Mouse (Mus musculus) T-helper 1 cell (primary cell): Measurements from ENCODE around the gene Ppp1r14a.

Source experiments
- in situ Hi-C: fragments of 300-600 bp; cut with MboI, MseI; formaldehyde crosslinking; loops from one replicate; pipeline ENCODE4 v1.15.1; 2025; ENCODE audit warnings: high pct_unique_total_duplicates

Ppp1r14a gene

DNA sequence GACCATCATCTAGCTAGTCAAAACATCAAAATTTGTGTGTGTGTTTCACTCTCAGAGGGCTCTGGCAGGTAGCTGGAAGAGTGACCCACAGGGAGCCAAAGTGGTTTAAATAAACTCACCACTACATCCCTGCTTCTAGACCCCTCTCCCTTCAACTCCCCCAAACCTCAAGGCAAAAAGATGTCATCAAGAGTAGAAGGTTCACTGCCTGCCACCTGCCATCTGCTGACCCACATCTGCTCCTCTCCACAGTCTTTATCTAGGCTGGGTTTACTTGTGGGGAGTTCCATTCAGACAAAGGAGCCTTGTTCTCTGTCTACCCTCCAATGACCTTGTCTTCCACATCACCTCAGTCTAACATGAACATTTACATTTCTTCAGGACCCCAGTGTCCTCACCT, 9.8 kb upstream of the Ppp1r14a start:
- in situ Hi-C loops: no loop called here

DNA sequence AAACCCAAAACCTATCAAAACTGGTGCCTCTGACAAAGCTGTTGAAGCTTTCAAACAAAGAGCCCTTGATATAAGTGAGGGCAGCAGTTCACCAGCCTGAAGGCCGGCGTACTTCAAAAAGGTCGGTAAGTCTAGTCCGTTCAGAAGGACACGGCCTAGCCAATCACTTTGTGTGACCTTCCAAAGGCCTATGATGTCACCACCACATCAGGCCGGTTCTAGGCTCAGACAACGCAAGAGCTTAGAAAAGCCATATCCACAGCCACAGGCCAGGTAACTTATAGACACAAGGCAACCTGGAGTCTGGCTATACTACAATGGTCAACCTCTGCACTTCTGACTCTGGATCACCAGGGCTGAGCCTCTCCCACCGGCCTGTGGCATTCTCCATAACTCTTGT, 9.2 kb upstream of the Ppp1r14a start:
- in situ Hi-C loops: loop anchor here (10.0 kb wide), 1 partner anchor 235 kb away; no protein-coding TSS in a partner anchor

- in situ Hi-C loops: loop anchor here (10.0 kb wide), 1 partner anchor 236 kb away; no protein-coding TSS in a partner anchor
Observed at GRCm38 (mm10) chr7:29280801-29281200, 8.3 kb upstream of the Ppp1r14a start.

GRCm38 (mm10) chr7:29281201-29282073, 7.7 kb upstream of the Ppp1r14a start, which contains the start of gene Spint2:
TSS of gene Spint2 (minus strand) at chr7:29281912.
- in situ Hi-C loops: loop anchor here (10.0 kb wide), 1 partner anchor 237 kb away; no protein-coding TSS in a partner anchor

GRCm38 (mm10) chr7:29282074-29282554, 7.0 kb upstream of the Ppp1r14a start:
- in situ Hi-C loops: loop anchor here (10.0 kb wide), 1 partner anchor 237 kb away; no protein-coding TSS in a partner anchor

DNA sequence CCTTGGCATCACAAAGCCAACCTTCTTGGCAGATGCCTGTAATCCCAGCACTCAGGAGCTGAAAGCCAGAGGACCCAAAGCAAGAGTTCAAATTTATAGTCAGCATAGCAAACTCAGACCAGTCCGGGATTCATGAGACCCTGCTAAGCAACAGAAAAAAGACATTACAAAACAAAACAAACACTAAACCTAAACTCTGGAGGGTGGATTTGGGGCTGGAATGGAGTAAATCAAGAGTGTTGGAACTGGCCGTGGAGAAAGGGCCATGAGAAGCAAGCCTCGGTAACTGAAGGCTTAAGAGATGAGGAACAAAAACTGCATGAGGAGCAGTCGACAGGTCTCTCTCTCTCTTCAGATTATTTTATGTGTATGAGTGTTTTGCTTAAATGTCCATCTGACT, 5.2 kb upstream of the Ppp1r14a start:
- in situ Hi-C loops: loop anchor here (10.0 kb wide), 1 partner anchor 239 kb away; no protein-coding TSS in a partner anchor

DNA sequence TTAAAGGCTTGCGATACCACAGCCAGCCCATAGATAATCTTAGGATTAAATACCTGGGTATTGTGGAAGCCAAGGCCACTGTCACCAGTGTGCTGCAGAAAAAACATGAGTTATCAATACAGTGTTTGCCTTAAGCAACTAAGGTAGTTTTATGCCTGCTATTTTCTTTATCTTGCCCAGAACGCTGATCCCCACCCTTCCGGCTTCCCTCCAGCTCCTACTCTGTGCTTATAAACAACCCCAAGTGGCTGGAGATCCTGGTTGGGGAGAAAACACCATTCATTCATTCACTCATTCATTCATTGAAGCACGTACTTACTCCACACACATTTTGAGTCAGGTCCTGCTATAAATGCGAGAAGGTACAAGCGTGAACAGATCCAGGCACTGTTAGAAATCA, 4.6 kb upstream of the Ppp1r14a start:
- in situ Hi-C loops: loop anchor here (10.0 kb wide), 1 partner anchor 240 kb away; no protein-coding TSS in a partner anchor

GRCm38 (mm10) chr7:29287481-29287880, 1.6 kb upstream of the Ppp1r14a start:
- in situ Hi-C loops: loop anchor here (10.0 kb wide), 1 partner anchor 243 kb away; no protein-coding TSS in a partner anchor

- in situ Hi-C loops: loop anchor here (10.0 kb wide), 1 partner anchor 243 kb away; no protein-coding TSS in a partner anchor
Observed at GRCm38 (mm10) chr7:29288079-29288478, 1.0 kb upstream of the Ppp1r14a start.

DNA sequence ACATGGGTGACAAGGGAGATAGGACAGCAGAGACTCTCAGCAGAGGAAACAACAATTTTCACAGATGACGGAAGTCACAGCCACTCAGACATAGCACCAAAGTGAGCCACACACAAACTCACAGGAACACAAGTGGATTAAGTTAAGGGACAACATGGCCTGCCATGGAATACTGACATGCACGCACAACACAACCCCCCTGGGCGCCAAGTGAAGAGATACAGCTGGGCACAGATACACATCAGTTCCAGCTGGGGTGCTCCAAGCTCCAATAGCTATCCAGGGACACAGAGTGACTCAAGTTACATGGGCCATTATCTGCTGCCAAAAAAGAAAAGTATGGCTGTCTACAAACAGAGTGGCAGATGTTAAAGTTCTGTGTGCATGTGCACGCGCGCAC, 748 bp downstream of the Ppp1r14a start:
- in situ Hi-C loops: loop anchor here (10.0 kb wide), 1 partner anchor 245 kb away; no protein-coding TSS in a partner anchor

DNA sequence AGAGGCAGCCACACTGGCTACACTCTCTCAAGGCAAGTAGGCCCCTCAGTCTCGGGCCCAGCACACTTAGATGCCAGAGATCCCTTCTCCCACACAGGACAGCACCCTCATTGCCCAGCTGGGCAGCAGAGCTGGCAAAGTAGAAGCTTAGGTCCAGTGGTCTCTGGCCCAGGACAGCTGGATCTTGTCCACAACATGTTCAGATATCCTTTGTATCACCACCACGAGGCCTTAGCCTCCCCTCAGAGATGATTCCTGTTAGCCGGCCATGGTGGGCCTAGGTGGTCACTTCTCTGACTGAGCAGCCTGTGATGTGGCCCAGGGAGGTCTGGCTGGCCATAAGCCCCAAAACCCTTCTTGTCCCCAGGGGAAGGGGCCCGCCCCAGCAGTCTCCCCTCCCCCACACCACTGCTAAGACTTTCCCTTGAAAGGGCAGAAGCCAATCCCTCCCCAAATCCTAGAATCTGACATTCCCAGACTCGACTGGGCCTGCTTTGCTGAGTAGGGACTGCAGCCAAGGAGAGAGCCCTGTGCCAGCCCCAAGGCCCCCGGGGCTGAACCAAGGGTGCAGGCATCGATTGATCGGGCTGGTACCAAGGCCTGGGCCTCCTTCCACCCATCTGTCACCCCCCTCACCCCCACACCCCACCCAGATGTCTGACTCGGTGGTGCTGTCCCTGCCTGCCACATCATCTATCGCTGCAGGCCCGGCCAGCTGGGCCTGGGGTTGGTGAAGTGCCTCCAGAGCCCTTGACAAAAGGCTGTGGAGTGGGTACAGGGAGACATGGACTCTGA, 1.8 kb downstream of the Ppp1r14a start:
- in situ Hi-C loops: no loop called here

GRCm38 (mm10) chr7:29291616-29292457, 2.7 kb downstream of the Ppp1r14a start:
- in situ Hi-C loops: no loop called here

GRCm38 (mm10) chr7:29292458-29293098, 3.5 kb downstream of the Ppp1r14a start:
- in situ Hi-C loops: no loop called here

- in situ Hi-C loops: no loop called here
Observed at GRCm38 (mm10) chr7:29293131-29294065, 4.3 kb downstream of the Ppp1r14a start.

DNA sequence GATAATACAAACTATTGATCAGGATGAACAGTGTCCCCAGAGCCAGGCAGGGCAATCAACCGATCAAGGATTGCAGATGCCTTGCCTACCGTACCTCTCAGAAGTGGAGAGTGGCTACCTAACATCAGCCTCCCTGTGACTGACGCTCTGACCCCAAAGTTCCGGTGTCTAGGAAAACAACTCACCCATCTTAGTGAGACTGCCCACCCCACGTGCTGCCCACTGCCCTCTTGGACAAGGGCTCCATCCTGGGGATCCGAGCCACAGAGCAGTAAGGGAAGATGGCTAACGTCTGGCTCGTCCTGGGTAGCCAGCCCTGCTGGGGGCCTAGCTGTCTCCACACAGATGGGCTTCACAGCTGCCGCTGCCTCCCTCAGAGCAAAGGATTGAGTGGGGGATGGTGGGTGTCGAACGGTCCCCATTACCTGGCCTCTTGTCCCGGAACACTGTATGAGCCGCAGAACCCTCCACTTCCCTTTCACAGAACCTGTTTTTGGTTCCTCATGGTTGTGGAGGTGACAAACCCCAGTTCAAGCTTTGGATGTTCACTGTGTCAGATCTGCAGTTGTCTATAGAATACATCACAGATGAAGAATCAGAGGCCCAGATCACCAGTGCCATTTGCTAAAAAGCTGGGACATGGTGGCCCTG, 5.1 kb downstream of the Ppp1r14a start:
- in situ Hi-C loops: no loop called here

- in situ Hi-C loops: no loop called here
Observed at GRCm38 (mm10) chr7:29295861-29296647, 6.9 kb downstream of the Ppp1r14a start.

DNA sequence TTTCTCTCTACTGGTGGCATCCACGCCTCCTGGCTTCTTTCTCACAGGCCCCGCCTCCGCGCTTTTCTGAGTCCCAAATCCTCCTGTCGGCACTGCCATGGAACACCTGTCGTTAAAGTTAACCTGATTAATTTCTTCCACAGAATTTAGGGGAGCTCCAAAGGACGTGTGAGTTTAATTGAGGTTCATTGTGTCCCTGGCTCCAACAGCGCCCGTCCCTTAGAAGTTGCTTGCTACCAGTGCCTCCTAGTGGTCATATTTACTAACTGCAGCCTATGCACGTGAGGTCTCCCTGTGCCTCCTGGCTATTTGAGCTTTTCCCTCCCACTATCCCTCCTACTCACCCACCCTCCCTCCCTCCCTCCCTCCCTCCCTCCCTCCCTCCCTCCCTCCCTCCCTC, 7.9 kb downstream of the Ppp1r14a start:
- in situ Hi-C loops: no loop called here

DNA sequence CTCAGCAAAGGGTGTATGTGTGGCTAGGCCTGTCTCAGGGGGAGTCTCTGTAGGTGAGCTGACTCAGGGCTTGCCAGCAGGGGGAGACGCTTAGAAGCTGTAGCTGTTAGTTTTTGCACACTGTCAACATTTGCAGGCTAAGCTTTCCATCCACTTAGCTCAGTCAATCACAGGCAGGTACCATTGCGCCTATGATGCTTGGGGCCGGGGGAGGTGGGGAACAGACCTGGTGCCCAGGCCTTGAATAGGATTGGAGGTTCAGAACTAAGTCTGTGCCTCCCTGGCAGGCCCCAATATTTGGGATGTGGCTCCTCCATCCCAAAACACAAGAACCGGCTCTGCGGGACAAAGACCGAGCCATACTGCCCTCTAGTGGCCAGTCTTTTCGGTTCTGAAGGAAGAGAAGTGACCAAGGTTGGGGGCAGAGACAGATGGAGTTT, 12.0 kb downstream of the Ppp1r14a start:
- in situ Hi-C loops: loop anchor here (5.0 kb wide), 1 partner anchor 249 kb away; no protein-coding TSS in a partner anchor
